Mouse (Mus musculus) limb, embryonic 14.5 days (tissue): ENCODE data around the gene Ttc16. TPM values are rescaled to one million over a fixed set of nuclear protein-coding genes. Genes with fewer than 3 reads are reported as not detected.

Experiments
- ATAC-seq: fragments of 200-750 bp; cut with Nextera tagmentation; 2 replicates; pipeline ENCODE4 v1.8.0; 2017; ENCODE audit warnings: low read depth, moderate number of reproducible peaks, moderate TSS enrichment; ENCODE audit not compliant: low FRiP score
- DNase-seq: peaks from one replicate; pipeline ENCODE4 v3.0.0-alpha.2; 2015; ENCODE audit warnings: low spot score
- H3K27ac ChIP-seq: fragments of 300-500 bp; sonication (generic); replicated peaks from 2 replicates; pipeline ENCODE4 v1.5.1; 2014; ENCODE audit warnings: low read depth, mild to moderate bottlenecking, low read length, moderate library complexity, mixed read lengths
- H3K27me3 ChIP-seq: fragments of 300-500 bp; sonication (generic); 2 replicates; pipeline ENCODE4 v1.6.1; 2014; ENCODE audit warnings: low read length, mixed read lengths; ENCODE audit not compliant: control insufficient read depth, insufficient read depth
- H3K36me3 ChIP-seq: fragments of 300-500 bp; sonication (generic); 2 replicates; pipeline ENCODE4 v1.6.1; 2014; ENCODE audit warnings: mild to moderate bottlenecking, low read length, moderate library complexity, mixed read lengths; ENCODE audit not compliant: control insufficient read depth, insufficient read depth
- H3K4me1 ChIP-seq: fragments of 300-500 bp; sonication (generic); 2 replicates; pipeline ENCODE4 v1.6.1; 2014; ENCODE audit warnings: antibody characterized with exemption, low read length, mixed read lengths; ENCODE audit not compliant: control insufficient read depth, insufficient read depth
- H3K4me2 ChIP-seq: fragments of 300-500 bp; sonication (generic); replicated peaks from 2 replicates; pipeline ENCODE4 v1.6.1; 2014; ENCODE audit warnings: low read depth, mild to moderate bottlenecking, low read length, moderate library complexity; ENCODE audit not compliant: severe bottlenecking
- H3K4me3 ChIP-seq: fragments of 300-500 bp; sonication (generic); replicated peaks from 2 replicates; pipeline ENCODE4 v1.5.1; 2014; ENCODE audit warnings: low read length
- H3K9ac ChIP-seq: fragments of 300-500 bp; sonication (generic); 2 replicates; pipeline ENCODE4 v1.6.1; 2014; ENCODE audit warnings: mild to moderate bottlenecking, low read depth, low read length, moderate library complexity; ENCODE audit not compliant: severe bottlenecking
- H3K9me3 ChIP-seq: fragments of 300-500 bp; sonication (generic); 2 replicates; pipeline ENCODE4 v1.6.1; 2016; ENCODE audit warnings: low read length; ENCODE audit not compliant: control insufficient read depth
- POLR2A ChIP-seq: fragments of 200-500 bp; IDR thresholded peaks from 2 replicates; pipeline ENCODE4 v1.8.0; 2012; ENCODE audit warnings: inconsistent platforms, mild to moderate bottlenecking, moderate library complexity, borderline replicate concordance; ENCODE audit not compliant: insufficient read depth, insufficient read length; ENCODE audit errors: extremely low read depth
- WGBS: fragments of 180-500 bp; shearing (Covaris S2); extraction: QIAGEN DNeasy Blood & Tissue Kit; methylation state at CpG from one replicate; pipeline ENCODE4 v1.1.7; 2014; 5-methylcytosine and 5-hydroxymethylcytosine counted together
- polyA plus RNA-seq, 2 experiments: library from polyadenylated mRNA; depleted of rRNA in 1 of 2; stranded (reverse) in 1 of 2; unstranded in 1 of 2; fragments of >200 nt; fragmentation: Nextera tagmentation in 1 of 2; extraction: Ambion mirVana in 1 of 2; gene quantifications; 2 replicates each; pipeline versions ENCODE4 v1.2.1 to v1.2.3; 2012 to 2014

Ttc16 gene
- polyA plus RNA-seq, 2 experiments: 0.15 to 0.47 TPM

- Histone ChIP-seq H3K27me3 (no peaks in the 10 kb centered on the region), H3K4me1 (peaks cover 9% of the 10 kb centered on the region), H3K4me2 (peak overlapping the region; percentile 60; the same call in 1 of the 2 replicates), H3K9ac (no peak overlapping the region), H3K4me3 (no peak overlapping the region), H3K36me3 (peaks cover 32% of the 10 kb centered on the region), H3K9me3 (no peaks in the 10 kb centered on the region), H3K27ac (no peak overlapping the region)
- no peak for ATAC-seq
- TF ChIP-seq POLR2A: no peak
- DNase-seq: no peak
- 67% methylated on average over 10 of the region's 10 CpGs for WGBS
Observed at GRCm38 (mm10) chr2:32752181-32752580, 23.3 kb downstream of the Ttc16 start.

- H3K27ac ChIP-seq: no peak overlapping the region
- no peaks in the 10 kb centered on the region for H3K27me3 ChIP-seq
- H3K4me2 ChIP-seq: peak overlapping the region; percentile 60
- 0 out of 2 replicates have a peak overlapping the region, but pooled peaks have one; percentile 34 for H3K9ac ChIP-seq
- H3K36me3 ChIP-seq: peaks cover 37% of the 10 kb centered on the region
- DNase-seq (no peak), ATAC-seq (no peak)
- WGBS: 17% methylated on average over 9 of the region's 10 CpGs
- H3K4me1 ChIP-seq: peaks cover 9% of the 10 kb centered on the region
- no peak for TF ChIP-seq POLR2A
- peak overlapping the region; percentile 35 for H3K4me3 ChIP-seq
- H3K9me3 ChIP-seq: no peaks in the 10 kb centered on the region
Observed at GRCm38 (mm10) chr2:32751665-32752033, 23.8 kb downstream of the Ttc16 start.

DNA sequence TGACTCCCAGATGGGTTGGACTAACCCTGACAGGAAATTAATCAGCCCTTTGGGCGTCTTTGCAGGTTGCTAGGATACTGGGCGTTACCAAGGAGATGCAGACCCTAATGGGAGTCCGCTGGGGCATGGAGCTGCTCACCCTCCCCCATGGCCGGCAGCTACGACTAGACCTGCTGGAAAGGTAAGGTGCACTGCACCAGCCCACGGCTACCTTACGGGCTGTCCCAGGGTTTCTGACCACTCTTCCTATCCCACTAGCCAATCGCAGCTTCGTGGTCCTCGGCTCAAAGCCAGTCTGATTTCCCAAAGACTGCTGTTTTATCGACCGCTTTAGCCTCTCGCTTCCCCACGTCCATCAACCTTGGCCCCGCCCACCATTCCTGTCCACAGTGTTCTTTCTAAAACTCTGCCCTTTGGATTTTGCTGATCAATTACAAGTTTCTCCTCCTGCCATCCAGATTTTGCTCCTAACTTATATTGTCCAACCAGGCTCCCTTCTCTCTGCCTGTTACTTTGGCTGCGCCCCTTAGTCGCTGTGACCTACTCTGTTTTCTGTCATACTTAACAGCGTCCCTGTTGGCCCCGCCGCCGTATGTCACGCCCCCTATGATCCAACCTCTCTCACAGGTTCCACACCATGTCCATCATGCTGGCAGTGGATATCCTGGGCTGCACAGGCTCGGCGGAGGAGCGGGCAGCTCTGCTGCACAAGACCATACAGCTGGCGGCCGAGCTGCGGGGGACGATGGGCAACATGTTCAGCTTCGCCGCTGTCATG lies 24.4 kb downstream of the Ttc16 start:
- Histone ChIP-seq H3K36me3 (peaks cover 37% of the 10 kb centered on the region), H3K4me2 (peak overlapping the region; percentile 60), H3K27me3 (no peaks in the 10 kb centered on the region), H3K9ac (peak overlapping the region; percentile 34; the same call in 1 of the 2 replicates), H3K27ac (no peak overlapping the region), H3K4me3 (peak overlapping the region; percentile 35), H3K4me1 (peaks cover 9% of the 10 kb centered on the region), H3K9me3 (no peaks in the 10 kb centered on the region)
- DNase-seq (peak; percentile 44), ATAC-seq (peak; percentile 78)
- 6% methylated on average over 31 of the region's 31 CpGs for WGBS
- TF ChIP-seq POLR2A: no peak

DNA sequence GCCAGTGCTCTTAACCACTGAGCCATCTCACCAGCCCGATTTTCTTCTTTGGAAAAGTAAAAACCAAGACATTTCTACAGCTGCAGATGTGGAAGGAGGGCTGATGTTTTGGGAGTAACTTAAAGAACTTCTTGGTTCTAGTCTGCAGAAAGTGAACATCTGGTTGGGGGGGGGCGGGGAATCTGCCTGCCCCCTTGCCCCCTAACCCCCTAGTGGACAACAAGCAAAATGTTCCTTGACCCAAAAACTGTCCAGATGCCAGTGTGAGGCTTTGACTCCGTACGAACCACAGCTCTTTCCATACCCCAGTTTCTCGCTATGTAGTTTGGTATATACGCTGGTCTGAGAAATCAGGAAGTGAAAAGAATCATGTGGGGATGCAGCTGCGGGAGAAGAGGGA lies 25.2 kb downstream of the Ttc16 start:
- peaks cover 46% of the 10 kb centered on the region for H3K36me3 ChIP-seq
- no peak overlapping the region for H3K9ac ChIP-seq
- H3K4me1 ChIP-seq: peaks cover 9% of the 10 kb centered on the region
- H3K27me3 ChIP-seq: no peaks in the 10 kb centered on the region
- no peaks in the 10 kb centered on the region for H3K9me3 ChIP-seq
- no peak overlapping the region for H3K4me2 ChIP-seq
- no peak for TF ChIP-seq POLR2A
- no peak overlapping the region for H3K4me3 ChIP-seq
- ATAC-seq: no peak
- 78% methylated on average over 7 of the region's 7 CpGs for WGBS
- no peak for DNase-seq
- H3K27ac ChIP-seq: no peak overlapping the region

DNA sequence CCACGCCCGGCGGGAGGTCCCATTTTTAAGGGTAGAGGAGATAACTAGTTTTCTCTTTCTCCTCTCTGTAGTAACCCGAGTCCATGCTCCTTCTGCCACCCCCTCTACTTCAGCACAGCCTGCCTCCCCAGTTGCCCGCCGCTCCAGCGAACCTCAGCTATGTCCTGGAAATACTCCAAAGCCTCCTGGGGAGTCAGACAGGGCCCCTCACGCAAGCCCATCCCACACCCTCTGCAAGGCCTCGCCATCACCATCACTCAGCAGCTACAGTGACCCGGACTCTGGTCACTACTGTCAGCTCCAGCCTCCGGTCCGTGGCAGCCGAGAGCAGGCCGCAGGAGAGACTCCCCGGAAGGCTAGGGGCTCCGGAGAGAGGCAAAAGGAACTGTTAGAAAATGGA lies 26.4 kb downstream of the Ttc16 start:
- no peak overlapping the region for H3K4me3 ChIP-seq
- H3K4me2 ChIP-seq: no peak overlapping the region
- H3K36me3 ChIP-seq: peaks cover 43% of the 10 kb centered on the region
- ATAC-seq (no peak), DNase-seq (no peak)
- H3K27ac ChIP-seq: no peak overlapping the region
- H3K9ac ChIP-seq: no peak overlapping the region
- TF ChIP-seq POLR2A: no peak
- H3K9me3 ChIP-seq: no peaks in the 10 kb centered on the region
- H3K27me3 ChIP-seq: no peaks in the 10 kb centered on the region
- peaks cover 9% of the 10 kb centered on the region for H3K4me1 ChIP-seq
- 90% methylated on average over 16 of the region's 16 CpGs for WGBS
